Comparison of ENCODE assay signal across 11 mouse cellular contexts in genomic region chr5:106709388-106710084, GRCm38 (mm10). TPM values are rescaled to one million over a fixed set of nuclear protein-coding genes. Genes with fewer than 3 reads are reported as not detected.
DNase-seq lines count a peak whose midpoint lies in the region; ATAC-seq lines count a peak whose summit lies in the region.
"Had no signal": no experiment of that assay in that cellular context is flagged by ENCODE, and none has a peak within 500 bp of the region (broad histone marks: within the 10 kb centered on the region; RNA-seq: fewer than 3 reads in every experiment).

No protein-coding gene starts in this region.

- H3K27me3 ChIP-seq in lung, embryonic 16.5 days (ENCODE audit: control insufficient read depth, insufficient read depth, low read depth, low read length) = no peaks in the 10 kb centered on the region
- H3K27me3 ChIP-seq in stomach, embryonic 15.5 days (replicated peaks) = no peaks in the 10 kb centered on the region
- H3K27me3 ChIP-seq: embryonic facial prominence, embryonic 15.5 days had no signal

- no peak overlapping the region for H3K9ac ChIP-seq in lung, embryonic 16.5 days (ENCODE audit: low read length)
- no peak overlapping the region for H3K9ac ChIP-seq in stomach, embryonic 15.5 days
- H3K9ac ChIP-seq: embryonic facial prominence, embryonic 15.5 days had no signal

- no peak overlapping the region for H3K4me2 ChIP-seq in lung, embryonic 16.5 days (ENCODE audit: low read depth, low read length)
- H3K4me2 ChIP-seq in stomach, embryonic 15.5 days = peak overlapping the region; percentile 27; the same call in 1 of the 2 replicates
- H3K4me2 ChIP-seq: embryonic facial prominence, embryonic 15.5 days had no signal

- WGBS in lung, embryonic 16.5 days = 32% methylated on average over 11 of the region's 11 CpGs
- 40% methylated on average over 11 of the region's 11 CpGs for WGBS in stomach, embryonic 15.5 days

- no peak overlapping the region for H3K4me3 ChIP-seq in lung, embryonic 16.5 days (ENCODE audit: low read length)
- no peak overlapping the region for H3K4me3 ChIP-seq in stomach, embryonic 15.5 days (replicated peaks)
- H3K4me3 ChIP-seq: embryonic facial prominence, embryonic 15.5 days; megakaryocyte, embryonic 14.5 days had no signal

- peaks cover 24% of the 10 kb centered on the region for H3K4me1 ChIP-seq in lung, embryonic 16.5 days (replicated peaks; ENCODE audit: control insufficient read depth, insufficient read depth, low read length)
- peaks cover 8% of the 10 kb centered on the region; the same call in 1 of the 2 replicates for H3K4me1 ChIP-seq in stomach, embryonic 15.5 days

- H3K27ac ChIP-seq in lung, embryonic 16.5 days (ENCODE audit: low read length) = peak overlapping the region; percentile 64
- H3K27ac ChIP-seq in stomach, embryonic 15.5 days = no peak overlapping the region
- H3K27ac ChIP-seq: embryonic facial prominence, embryonic 15.5 days had no signal

- peak; percentile 83 for ATAC-seq in erythroid progenitor cell, adult 5-6 weeks (replicated peaks; ENCODE audit: low FRiP score, poor library complexity, severe bottlenecking)
- ATAC-seq in lung, embryonic 16.5 days (ENCODE audit: low read depth) = peak; percentile 86
- ATAC-seq in stomach, embryonic 15.5 days (ENCODE audit: insufficient read depth, low FRiP score, low read depth) = peak; percentile 86

- no peaks in the 10 kb centered on the region for H3K9me3 ChIP-seq in lung, embryonic 16.5 days (ENCODE audit: control insufficient read depth, low read length)
- H3K9me3 ChIP-seq in stomach, embryonic 15.5 days = no peaks in the 10 kb centered on the region
- H3K9me3 ChIP-seq: embryonic facial prominence, embryonic 15.5 days; megakaryocyte, embryonic 14.5 days had no signal

- H3K36me3 ChIP-seq in lung, embryonic 16.5 days (ENCODE audit: control insufficient read depth, insufficient read depth, low read length) = no peaks in the 10 kb centered on the region
- no peaks in the 10 kb centered on the region for H3K36me3 ChIP-seq in stomach, embryonic 15.5 days
- H3K36me3 ChIP-seq: embryonic facial prominence, embryonic 15.5 days had no signal

- peak; percentile 10 for DNase-seq in right cerebral cortex, postnatal 14 days
- no peak for DNase-seq in right cerebral cortex, postnatal 25 days
- DNase-seq in MN1 (ENCODE audit: low spot score) = no peak
- no peak for DNase-seq in retina, postnatal 1 day
- DNase-seq in testis, postnatal 10 days (ENCODE audit: low spot score) = no peak
- DNase-seq: kidney, adult 11 months had no signal

RNA-seq across cellular contexts. Expression of gene Zfp644, which starts 12.4 kb away (rescaled TPM):
- 155 and 190 TPM in 2 replicates for total RNA-seq in erythroid progenitor cell, adult 5-6 weeks (2015; ENCODE audit: low replicate concordance)
- total RNA-seq in erythroid progenitor cell, adult 5-6 weeks (2017; ENCODE audit: low replicate concordance) = 116 and 155 TPM in 2 replicates
- 61.5 and 65.4 TPM in 2 replicates for polyA plus RNA-seq in lung, embryonic 16.5 days (2015; fragmentation: Nextera tagmentation; extraction: Ambion mirVana)
- 51.9 and 54.2 TPM in 2 replicates for polyA plus RNA-seq in stomach, embryonic 15.5 days (2015; fragmentation: Nextera tagmentation; extraction: Ambion mirVana)
